Mouse (Mus musculus) testis, adult 2 months (tissue): ENCODE data around the gene Nxpe4.

Experiments
- CTCF ChIP-seq: fragments of 200-500 bp; IDR thresholded peaks from 2 replicates; pipeline ENCODE4 v1.5.1; 2012; ENCODE audit warnings: low read depth, mild to moderate bottlenecking, inconsistent platforms, low read length, moderate library complexity; ENCODE audit not compliant: control insufficient read depth, insufficient read depth, insufficient replicate concordance
- POLR2A ChIP-seq: fragments of 200-500 bp; IDR thresholded peaks from 2 replicates; pipeline ENCODE4 v1.6.1; 2012; ENCODE audit warnings: low read depth, mild to moderate bottlenecking, inconsistent platforms, low read length, moderate library complexity; ENCODE audit not compliant: control insufficient read depth

DNA sequence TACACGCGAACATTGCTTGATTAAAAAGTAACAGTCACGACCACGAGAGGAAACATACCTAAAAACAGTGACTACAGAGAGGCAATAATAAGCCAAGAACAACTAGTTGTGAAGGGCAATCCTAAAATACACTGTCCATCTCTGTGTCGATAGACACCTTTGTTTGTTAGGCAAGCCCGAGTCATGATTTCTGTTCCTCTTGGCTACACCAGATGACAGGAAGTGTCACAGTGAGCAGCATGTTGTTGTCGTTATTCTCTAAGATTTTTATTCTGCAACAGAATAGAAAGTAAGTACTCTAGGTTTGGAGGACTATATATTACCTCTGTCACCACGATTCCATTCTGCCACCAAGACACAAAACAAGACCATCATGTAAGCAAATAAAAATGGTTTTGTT, 270.6 kb downstream of the Nxpe4 start:
- no peak for TF ChIP-seq CTCF
- no peak for TF ChIP-seq POLR2A
